Mouse (Mus musculus) retina, postnatal 7 days (tissue): ENCODE measurements around the gene Rgs9bp.

Experiments used
- DNase-seq: peaks from one replicate; pipeline ENCODE4 v3.0.0-alpha.2; 2012; ENCODE audit warnings: low read depth, low spot score

Gene Rgs9bp

DNA sequence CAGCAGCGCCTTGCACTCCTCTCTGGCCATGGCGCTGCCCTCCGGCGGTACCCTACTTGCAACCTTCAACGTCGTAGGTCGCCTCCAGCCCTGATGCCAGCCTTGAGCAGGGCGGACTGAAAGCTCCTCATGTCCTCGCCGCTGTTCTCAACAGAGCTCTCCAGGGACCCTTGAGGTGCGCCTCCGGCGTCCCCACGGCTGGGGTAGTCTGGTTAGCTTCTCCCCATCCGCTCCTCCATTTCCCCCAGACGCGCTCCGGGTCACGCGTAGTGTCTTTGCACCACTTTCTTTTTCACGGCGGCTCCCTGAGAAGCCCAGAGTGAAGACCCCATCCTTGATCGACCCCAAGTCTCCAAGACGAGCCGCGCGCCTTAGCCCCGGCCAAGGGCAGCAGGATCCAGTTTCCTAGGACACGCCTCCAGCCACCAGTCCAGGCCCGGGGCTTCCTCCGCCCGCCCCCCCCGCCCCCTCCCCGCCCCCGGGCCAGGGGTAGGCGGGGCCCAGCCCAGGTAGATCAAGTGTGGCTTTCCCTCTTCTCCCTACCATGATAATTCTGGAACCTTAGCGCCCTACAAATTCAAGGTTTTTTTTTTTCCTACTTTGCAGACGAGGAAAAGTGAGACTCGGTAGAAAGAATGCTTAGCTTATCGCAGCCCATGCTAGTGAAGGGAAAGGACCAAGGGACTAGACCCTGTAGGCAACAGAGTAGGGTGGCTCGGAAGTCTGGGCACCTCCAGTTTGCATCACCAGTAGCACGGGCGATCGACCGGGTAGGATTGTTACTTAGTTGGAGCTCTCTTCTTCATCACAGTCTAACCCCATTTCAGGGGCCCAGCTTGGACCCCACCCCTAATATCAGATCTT is at the start of gene Rgs9bp:
Gene Rgs9bp, minus strand, starts transcription at position 392 of the 864 bp plus-strand sequence.
- DNase-seq, result no peak

DNA sequence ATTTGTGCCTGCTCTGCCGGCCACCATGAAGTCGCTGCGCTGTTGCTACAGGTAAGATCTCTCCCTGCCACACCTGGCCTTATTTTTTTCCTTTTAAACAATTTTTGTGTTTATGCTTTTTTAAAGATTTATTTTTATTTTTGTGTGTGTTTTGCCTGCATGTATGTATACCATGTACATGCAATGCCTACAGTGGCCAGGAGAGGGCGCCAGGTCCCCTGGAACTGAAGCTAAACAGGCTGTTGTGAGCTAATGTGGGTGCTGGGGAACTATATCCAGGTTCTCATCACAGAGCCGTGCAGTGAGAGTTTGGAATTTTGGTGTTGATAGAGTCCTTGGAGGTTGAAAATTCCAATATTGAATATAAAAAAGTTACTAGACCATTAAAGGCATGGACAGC is 43.1 kb upstream of the Rgs9bp start:
- no peak for DNase-seq

DNA sequence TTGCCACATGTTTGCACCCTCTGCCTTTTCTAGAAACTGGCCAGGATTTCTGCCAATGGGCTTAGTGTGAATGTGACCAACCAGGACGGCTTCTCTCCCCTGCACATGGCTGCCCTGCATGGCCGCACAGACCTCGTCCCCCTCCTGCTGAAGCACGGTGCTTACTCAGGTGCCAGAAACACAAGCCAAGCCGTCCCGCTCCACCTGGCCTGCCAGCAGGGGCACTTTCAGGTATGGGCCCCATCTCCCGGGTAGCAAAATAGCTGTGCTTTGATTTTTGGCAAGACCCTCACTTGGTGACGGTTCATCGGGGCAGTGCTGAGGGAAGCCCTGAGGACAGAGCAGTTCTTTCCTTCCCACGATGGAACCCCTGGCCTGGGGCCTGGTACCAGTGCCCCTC is 42.0 kb upstream of the Rgs9bp start:
- no peak for DNase-seq

DNA sequence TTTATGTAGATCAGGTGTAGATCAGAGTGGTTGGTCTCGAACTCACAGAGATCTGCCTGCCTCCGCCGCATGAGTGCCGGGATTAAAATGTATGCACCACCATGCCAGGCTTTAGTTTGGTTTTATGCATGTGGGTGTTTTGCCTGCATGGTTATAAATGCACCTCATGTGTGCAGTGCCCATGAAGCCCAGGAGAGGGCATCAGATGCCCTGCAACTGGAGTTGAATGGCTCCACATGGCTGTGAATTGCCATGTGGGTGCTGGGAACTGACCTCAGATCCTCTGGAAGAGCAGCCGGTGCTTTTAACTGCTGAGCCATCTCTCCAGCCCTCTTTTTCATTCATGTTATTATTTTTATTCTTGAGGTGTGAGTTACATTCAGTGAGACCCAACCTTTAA is 40.7 kb upstream of the Rgs9bp start:
- DNase-seq, result no peak

DNA sequence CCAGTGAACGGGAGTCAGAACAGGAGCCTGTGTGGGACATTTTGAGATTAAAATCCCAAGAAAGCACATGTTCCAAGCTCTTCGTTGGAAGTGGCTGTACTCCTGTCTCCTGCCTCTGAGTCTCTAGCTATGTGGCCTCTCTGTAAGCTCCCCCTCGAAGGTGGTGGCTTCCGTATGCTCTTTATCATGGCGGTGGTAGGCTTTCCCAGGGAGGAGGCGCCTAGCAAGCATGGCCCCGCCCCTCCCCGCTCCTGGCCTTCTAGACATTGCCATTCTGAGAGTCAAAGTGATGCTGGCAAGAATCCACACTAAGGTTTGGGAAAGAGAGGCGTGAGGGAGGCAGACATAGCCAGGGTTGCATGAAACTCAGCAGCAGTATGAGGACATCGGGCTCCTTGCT is 37.2 kb upstream of the Rgs9bp start:
- DNase-seq, result no peak

DNA sequence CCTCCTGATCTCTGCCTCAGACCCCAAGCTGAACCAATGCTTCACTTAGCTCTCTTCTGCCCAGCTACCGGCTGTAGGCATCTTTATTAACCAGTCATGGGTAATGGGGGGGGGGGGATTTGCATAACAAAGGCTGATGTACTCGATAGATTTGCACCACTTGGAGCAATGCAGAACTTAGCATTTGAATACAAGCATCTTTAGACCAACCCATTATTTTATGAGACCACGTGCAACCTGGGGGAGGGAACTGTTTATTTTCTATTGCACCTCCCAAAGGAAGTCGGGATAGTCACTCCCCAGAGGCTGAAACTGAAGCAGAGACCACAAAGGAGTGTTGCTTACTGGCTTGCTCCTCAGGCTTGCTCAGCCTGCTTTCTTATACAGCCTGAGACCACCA is 32.1 kb upstream of the Rgs9bp start:
- no peak for DNase-seq

DNA sequence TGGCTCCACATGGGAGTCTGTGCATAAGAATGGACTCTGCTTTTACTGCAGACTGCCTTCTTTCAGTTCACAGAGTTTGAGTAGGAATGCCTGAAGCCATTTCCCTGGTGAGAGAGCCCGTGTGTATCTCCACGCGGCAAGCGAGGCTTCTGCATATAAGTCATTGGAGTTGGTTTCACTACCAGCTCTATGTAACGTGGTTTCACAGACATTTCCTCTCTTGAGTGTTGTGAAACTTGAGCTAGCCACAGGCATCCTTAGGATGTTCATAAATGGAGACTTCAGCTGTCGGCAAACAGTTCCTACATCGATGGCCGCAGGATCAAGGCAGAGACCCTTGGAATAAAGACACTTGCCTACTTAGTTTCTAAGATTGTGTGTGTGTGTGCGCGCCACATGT is 23.9 kb upstream of the Rgs9bp start:
- DNase-seq, result no peak

DNA sequence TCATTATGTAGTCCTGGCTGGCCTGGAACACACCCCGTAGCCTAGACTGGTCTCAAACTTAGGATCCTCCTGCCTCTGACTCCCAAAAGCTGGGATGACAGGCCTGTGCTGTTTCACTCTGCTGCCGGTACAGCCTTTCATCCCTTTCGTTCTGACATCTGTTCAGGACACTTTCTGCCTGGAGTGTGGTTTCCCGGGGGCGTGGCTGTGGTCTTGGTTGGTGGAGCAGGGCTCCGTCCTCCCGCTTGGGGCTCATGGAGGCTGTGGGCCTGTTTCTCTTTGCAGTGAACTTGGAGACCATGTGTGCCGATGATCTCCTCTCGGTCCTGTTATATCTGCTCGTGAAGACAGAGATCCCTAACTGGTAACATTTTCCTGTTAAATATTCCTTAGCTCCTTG is 21.4 kb upstream of the Rgs9bp start:
- DNase-seq, result no peak

DNA sequence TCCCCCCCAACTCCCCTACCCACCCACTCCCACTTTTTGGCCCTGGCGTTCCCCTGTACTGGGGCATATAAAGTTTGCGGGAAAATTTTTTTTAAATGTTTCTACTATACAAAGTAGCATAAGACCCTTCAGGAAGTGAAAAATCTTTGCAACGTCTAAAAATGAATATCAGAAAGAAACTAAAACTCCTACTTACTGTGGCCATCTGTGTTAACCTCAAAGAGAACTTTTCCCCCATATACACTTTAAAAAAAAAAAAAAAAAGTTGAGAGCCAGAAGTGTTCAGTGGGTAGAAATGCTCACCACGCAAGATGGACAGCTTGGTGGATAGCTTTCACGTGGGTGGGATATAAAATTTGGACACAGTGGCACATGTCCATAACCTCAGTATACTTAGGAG is 17.4 kb upstream of the Rgs9bp start:
- no peak for DNase-seq

DNA sequence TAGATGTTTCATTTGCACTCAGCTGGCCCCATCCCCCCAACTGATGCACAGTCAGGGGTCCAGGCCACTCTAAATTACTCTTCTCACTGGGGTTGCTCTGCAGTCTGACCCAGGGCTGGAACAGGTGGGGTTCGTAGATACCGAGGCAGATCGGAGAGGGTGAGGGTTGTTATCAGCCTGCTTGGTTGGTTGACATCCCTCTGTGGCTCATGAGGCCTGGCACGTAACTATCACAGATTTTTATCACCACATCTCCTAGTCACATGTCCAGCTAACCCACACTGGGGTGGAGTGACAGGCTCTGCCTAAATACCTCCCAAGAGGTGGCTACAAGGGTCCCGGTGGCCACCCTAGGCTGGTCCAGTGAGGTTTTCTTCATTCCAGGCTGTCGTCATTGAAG is 15.7 kb upstream of the Rgs9bp start:
- no peak for DNase-seq

DNA sequence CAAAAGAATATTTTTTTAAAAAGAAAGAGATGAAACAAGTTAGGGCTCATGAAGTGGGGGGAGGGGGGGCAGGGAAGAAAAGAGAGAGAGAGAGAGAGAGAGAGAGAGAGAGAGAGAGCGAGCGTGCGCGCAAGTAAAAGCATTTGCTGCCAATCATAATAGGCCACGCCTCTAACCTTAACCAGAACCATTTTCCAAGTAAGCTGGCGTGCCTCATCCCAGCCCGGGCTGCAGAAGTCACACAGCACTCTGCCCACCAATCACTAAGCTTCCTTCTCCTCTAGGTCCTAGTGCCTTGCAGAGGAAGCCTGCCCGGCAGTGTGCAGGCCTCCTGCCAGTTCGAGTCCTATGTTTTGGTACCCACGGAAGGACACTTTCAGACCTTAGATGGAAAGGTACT is 14.6 kb upstream of the Rgs9bp start:
- no peak for DNase-seq

DNA sequence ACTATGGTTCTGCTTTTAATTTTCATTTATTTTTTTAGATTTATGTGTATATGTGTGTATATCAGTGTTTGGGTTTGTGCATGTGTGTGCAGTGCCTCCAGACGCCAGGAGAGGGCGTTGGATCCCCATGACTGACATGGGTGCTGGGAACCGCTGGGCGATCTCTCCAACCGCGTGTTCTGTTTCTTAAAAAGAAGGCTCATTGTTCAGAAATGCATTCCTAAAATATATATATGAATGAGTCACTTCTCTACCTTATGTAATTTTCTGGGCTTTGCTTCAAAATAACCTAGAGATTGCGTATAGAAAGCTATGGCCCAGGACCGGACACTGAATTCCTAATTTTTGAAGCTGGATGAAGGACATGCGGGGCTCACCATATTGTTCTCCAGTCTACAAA is 14.1 kb upstream of the Rgs9bp start:
- DNase-seq, result no peak

DNA sequence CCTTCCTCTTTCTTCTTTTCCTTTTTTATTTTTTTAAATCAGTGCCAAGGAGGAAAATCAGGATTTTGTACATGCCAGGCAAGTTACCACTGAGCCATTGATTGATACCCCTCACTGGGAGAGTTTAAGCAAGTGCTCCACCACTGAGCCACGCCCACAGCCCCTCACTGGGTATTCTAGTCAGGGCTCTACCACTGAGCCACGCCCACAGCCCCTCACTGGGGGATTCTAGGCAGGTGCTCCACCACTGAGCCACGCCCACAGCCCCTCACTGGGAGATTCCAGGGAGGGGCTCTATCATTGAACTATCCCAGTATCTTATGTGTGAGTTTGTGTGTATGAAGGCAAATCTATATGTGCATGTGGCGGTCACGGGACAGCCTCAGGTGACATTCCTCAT is 8.9 kb upstream of the Rgs9bp start:
- no peak for DNase-seq

DNA sequence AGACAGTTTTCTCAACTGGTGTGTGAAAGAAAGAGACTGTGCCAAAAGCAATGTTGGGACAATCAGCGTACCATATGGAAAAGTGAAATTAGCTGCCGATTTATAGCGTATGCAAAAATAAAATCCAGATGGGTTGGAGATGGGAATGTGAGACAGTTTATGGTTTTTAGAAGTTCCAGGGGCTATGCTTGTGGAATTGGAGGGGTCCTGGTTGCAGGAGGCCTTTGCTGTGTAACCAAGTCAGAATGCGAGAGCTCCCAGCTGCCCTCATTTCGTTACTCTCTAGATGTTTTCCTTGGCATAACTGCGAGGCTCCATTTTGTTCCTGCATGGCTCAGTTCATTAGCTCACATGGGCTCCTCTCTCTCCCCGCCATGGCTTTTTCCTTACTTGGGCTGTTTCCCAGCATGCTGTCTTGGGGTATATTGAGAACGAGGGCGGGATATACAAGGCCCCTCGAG is 5.4 kb upstream of the Rgs9bp start:
- DNase-seq, result no peak

DNA sequence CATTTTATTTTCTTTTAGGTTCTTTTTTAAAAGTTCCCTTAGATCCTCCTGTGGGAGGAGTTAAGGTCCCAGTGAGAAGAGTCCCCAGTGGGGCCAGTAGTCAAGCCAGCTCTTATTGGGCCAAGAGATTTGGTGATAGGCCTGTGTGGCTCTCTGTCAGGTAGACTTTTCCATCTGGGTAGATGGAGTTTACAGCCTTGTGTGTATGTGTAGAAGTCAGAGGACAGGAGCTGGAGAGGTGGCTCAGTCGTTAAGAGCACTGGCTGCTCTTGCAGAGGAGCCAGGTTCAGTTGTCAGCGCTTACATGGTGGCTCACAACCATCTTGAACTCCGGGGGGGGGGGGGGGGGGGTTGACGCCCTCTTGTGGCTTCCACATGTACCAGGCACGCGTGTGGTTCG is 4.1 kb upstream of the Rgs9bp start:
- DNase-seq, result no peak

DNA sequence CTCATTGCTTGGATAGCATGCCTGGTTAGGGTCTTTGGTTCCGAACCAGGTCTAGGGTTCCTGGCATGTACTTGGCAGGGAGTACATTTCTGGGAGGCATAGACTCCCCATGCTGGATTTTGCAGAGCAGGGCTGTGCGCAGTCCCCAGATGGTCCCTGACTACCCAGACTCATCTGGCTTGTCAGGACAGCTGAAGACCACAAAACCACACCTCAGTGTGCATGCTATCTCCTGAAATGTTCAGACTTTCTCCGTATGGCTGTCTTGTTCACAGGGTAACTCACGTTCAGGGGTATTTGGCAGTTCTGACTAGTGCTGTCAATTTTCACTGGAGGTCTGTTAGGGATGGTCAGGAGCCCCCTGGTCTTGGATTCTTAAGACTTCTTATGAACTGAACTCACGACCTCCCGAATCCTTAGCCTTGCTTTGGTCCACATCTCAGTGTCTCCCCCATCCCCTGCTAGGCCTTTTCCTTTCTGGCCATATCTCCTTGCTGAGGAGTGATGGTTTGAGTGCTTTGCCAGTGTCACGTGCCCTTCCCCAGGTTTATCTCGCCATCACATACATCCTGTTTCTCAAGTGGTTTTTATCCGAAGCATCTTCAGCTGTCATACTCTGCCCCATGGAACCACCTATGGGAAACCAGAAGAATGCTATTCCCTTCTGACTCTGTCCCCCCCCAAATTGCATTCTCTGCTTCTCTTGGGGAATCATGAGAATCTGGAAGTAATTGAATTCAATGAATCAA is 3.5 kb upstream of the Rgs9bp start:
- DNase-seq, result no peak

DNA sequence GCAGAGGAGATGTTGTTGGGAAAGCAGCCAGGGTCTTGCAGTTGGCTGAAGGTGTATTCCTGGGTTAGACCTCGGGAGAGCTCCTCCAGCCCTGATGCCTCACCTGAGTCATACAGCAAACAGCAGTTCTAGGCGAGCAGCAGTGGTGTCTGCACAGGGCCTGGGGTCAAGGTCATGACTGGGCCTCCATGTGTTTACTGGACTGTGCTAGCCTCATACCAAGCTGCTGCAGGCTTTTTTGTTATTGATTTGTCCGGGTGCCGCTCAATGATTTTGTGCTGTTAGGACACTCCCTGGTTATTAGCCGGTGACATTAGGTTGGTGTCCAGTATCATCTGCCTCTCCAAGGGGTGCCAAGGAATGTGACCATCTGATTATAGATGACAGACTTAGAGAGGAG is 2.3 kb upstream of the Rgs9bp start:
- DNase-seq, result no peak

DNA sequence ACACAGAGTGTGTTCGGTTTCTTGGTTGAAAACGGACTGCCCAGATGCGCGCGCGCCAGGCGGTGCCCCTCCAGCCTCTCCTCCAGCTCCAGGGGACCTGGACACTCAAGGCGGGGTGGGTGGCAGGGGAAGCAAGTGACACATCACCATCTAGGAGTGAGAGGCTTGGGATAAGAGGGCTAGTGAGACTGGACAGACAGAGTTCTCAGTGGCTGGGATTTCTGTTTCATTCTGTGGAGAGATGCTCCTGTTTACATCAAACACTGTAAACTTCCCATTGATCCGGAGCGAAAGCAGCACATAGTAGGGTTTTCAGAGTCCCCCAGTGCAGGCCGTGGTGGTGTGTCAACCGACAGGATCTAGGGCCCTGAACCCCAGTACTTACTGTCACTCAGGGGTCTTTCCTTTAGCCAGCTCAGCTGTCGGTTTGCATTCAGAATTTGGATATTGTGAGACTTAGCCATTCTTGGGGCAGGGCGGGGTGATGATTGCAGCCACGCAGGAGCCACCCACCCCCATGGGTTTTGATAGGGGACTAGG is 1.6 kb upstream of the Rgs9bp start:
- no peak for DNase-seq

DNA sequence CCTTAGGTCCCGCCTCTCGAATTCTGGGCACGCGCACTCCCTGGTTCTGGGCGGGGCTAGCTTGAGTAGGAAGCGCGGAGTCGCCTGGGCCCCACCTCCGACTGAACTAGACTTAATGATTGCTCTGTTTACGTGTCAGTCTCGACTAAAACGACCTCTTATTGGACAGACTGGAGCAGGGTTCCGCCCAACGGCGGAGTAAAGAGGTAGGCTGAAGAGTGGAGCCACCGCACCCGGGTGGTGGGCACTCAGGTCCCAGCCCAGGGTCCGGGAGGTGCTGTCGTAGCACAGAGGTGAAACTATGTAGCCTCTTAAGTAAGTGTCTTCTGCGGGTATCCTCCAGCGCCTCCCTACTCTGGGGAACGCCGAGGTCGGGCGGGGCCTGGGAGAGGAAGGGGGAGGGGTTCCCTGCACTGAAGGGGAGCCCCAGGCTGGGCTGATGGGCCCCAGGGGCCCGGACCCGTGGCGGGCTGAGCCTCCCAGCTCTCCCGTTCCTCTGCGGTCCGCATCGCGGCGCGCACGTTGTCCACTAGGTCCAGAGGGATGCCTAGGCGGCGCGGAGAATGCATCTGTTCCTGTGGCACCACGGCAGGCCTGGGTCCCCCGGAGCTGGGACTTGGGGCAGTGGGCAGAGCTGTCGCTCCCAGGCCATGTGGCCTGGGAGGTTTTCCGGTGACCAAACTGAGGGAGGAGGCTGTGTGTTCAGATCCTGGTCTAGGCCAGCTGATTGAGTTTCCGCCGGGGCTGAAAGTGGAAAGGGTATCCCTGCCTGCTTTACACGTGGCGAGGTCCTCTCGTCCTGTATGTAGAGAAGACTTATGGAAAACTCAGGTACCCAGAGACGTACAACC is 898 bp upstream of the Rgs9bp start, which contains the start of gene Ankrd27:
Gene Ankrd27, plus strand, starts transcription at position 190 of the 851 bp plus-strand sequence.
- DNase-seq, result peak; percentile 89

DNA sequence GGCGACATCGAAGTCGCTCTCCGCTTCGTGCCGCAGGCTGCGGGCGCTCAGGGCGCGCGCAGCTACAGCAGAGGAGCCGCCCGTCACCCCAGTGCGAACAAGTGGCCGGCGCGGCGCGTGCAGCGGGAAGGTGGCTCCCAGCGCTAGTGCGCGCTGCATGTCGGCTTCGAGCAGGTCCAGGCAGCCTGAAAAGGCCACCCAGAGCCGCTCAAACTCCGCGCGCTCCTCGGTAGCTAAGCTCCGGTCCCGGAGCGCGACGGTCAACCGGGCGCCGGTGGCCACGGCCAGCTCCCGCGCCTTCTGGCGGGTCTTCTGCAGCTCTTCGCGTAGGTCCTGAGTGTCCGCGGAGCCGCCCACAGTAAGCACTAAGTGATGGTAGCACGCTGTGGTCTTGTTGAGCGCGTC is 594 bp downstream of the Rgs9bp start:
- no peak for DNase-seq

DNA sequence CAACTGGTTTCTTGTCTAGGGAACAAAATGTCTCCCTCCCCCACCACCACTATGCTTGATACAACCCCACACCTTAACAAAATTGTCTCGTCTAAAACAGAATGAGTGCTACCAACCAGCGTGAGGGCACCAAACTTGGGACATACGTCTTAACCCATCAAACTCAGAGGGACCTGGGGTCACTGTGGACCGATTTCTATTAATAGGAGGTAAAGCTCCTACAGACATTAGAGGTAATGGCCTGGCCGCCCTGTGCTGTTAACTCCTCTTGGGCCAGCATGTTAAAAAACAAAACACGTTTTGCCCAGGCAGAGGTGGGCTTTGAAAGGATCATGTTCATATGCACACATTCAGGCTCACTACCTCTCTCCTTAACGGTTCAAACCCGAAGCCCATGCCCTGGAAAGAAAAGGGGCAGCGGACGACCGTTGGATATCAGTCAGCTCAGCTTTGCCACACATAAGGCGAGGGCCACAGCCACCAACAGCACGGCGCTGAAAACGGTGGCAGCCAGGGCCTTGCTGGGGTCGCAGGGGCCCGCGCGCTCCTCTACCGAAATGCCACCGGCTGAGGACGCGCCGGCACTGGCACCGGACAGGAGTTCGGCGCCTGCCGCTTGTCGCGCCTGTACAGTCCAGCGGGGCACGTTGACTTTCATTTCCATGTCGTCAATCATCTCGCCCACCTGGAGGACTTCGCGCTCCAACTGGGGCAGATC is 1.2 kb downstream of the Rgs9bp start:
- DNase-seq, result no peak
